Mouse (Mus musculus): ENCODE results near the gene Chga.

GRCm38 (mm10) chr12:102519929-102520720 is 34.6 kb upstream of the Chga start:
- no peak for TF ChIP-seq POLR2A (IDR thresholded peaks at IDR 0.05; ENCODE audit: borderline replicate concordance, insufficient read depth, low read length)
- no peak for TF ChIP-seq CTCF (IDR thresholded peaks at IDR 0.05; ENCODE audit: borderline replicate concordance, insufficient read depth, low read depth, low read length)

Measured in cerebellum, adult 2 months (tissue).